Mouse (Mus musculus) intestine, embryonic 15.5 days (tissue): ENCODE results near the gene Megf11. TPM values are rescaled to one million over a fixed set of nuclear protein-coding genes. Genes with fewer than 3 reads are reported as not detected.

Experiments used
- ATAC-seq: fragments of 200-750 bp; cut with Nextera tagmentation; 2 replicates; pipeline ENCODE4 v1.8.0; 2017; ENCODE audit warnings: moderate TSS enrichment, moderate library complexity
- H3K27ac ChIP-seq: fragments of 300-500 bp; sonication (generic); 2 replicates; pipeline ENCODE4 v1.5.1; 2015; ENCODE audit warnings: mild to moderate bottlenecking, inconsistent platforms
- H3K27me3 ChIP-seq: fragments of 300-500 bp; sonication (generic); replicated peaks from 2 replicates; pipeline ENCODE4 v1.6.1; 2015; ENCODE audit warnings: inconsistent platforms
- H3K36me3 ChIP-seq: fragments of 300-500 bp; sonication (generic); 2 replicates; pipeline ENCODE4 v1.6.1; 2015; ENCODE audit warnings: inconsistent platforms
- H3K4me1 ChIP-seq: fragments of 300-500 bp; sonication (generic); replicated peaks from 2 replicates; pipeline ENCODE4 v1.6.1; 2015; ENCODE audit warnings: inconsistent platforms
- H3K4me2 ChIP-seq: fragments of 300-500 bp; sonication (generic); replicated peaks from 2 replicates; pipeline ENCODE4 v1.6.1; 2015; ENCODE audit warnings: mild to moderate bottlenecking, inconsistent platforms
- H3K4me3 ChIP-seq: fragments of 300-500 bp; sonication (generic); replicated peaks from 2 replicates; pipeline ENCODE4 v1.5.1; 2015; ENCODE audit warnings: inconsistent platforms
- H3K9ac ChIP-seq: fragments of 300-500 bp; sonication (generic); 2 replicates; pipeline ENCODE4 v1.6.1; 2015; ENCODE audit warnings: inconsistent platforms
- H3K9me3 ChIP-seq: fragments of 300-500 bp; sonication (generic); 2 replicates; pipeline ENCODE4 v1.6.1; 2016; ENCODE audit warnings: inconsistent platforms
- WGBS: fragments of 180-500 bp; shearing (Covaris S2); methylation state at CpG from one replicate; pipeline ENCODE4 v1.1.7; 2015; 5-methylcytosine and 5-hydroxymethylcytosine counted together
- polyA plus RNA-seq: library from polyadenylated mRNA; unstranded; fragments of >200 nt; fragmentation: Nextera tagmentation; extraction: Ambion mirVana; gene quantifications from 2 replicates; pipeline ENCODE4 v1.2.1, GENCODE M21; 2015

Megf11 gene
- polyA plus RNA-seq, 1 experiment from 2014 or later, result 0.89 TPM

DNA sequence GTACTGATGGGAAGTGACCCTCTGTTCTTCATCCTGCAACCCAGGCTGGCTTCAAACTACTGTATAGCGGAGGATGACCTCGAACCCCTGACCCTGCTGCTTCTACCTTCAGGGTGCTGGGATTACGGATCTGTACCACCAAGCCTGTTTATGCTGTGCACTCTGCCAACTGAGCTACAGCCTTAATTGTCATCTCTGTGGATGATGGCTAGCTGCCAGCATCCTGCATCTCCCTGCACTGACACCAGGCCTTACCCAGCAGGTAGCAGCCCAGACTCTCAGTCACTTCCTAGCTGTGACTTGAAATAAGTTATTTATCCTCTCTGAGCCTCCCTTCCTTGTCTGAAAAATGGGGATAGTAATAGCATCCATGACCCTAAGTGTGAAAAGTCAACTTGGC lies 247.7 kb downstream of the Megf11 start:
- no peaks in the 10 kb centered on the region for H3K27me3 ChIP-seq
- no peaks in the 10 kb centered on the region for H3K36me3 ChIP-seq
- H3K4me3 ChIP-seq, result no peak overlapping the region
- H3K9me3 ChIP-seq, result no peaks in the 10 kb centered on the region
- H3K27ac ChIP-seq, result no peak overlapping the region
- 90% methylated on average over 3 of the region's 3 CpGs for WGBS
- H3K4me1 ChIP-seq, result no peaks in the 10 kb centered on the region
- H3K9ac ChIP-seq, result no peak overlapping the region
- no peak for ATAC-seq
- H3K4me2 ChIP-seq, result no peak overlapping the region

DNA sequence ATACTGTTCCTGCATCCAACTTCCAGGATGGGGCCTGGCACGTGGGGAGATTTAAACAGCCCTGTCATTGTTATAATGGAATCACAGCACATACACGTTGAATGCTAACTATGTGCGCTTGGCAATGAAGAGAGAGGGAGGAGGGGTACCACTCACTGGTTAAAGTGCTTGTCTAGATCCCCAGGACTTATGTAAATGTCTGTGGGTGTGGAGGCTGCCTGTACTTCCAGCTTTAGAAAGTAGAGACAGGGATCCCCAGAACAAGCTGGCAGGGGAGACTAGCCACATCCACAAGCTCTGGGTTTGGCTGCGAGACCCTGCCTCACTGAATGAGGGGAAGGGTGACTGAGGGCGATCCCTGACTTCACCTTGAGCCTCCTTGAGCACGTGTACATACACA lies 250.7 kb downstream of the Megf11 start:
- no peaks in the 10 kb centered on the region for H3K9me3 ChIP-seq
- no peaks in the 10 kb centered on the region; the same call in 1 of the 2 replicates for H3K4me1 ChIP-seq
- no peaks in the 10 kb centered on the region for H3K27me3 ChIP-seq
- H3K27ac ChIP-seq, result no peak overlapping the region
- no peak overlapping the region for H3K9ac ChIP-seq
- H3K36me3 ChIP-seq, result no peaks in the 10 kb centered on the region
- 67% methylated on average over 6 of the region's 6 CpGs for WGBS
- no peak overlapping the region for H3K4me2 ChIP-seq
- no peak for ATAC-seq
- H3K4me3 ChIP-seq, result no peak overlapping the region

DNA sequence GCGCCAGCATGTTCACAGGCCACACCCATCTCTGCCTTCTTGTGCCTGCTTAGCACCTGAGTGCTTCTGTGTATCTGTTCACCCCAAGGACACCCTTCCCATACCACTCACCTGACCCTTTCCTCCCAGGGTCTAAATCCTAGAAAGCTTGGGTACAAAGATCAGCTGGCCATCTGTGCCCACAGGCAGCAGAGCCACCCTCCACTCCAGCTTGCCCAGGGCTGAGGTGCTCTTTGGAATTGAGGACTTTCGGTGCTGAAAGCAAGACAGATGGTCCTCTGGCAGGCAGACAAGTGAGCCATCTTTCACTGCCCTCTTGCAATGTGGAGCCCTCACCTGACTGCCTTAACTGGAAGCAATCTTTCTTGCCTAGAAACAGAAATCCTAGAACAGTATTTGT lies 251.5 kb downstream of the Megf11 start:
- Histone ChIP-seq H3K9me3 (no peaks in the 10 kb centered on the region), H3K4me2 (no peak overlapping the region), H3K4me1 (no peaks in the 10 kb centered on the region; the same call in 1 of the 2 replicates), H3K27ac (no peak overlapping the region), H3K9ac (no peak overlapping the region), H3K27me3 (no peaks in the 10 kb centered on the region), H3K36me3 (no peaks in the 10 kb centered on the region), H3K4me3 (no peak overlapping the region)
- WGBS, result 54% methylated on average over 2 of the region's 2 CpGs
- ATAC-seq, result no peak

DNA sequence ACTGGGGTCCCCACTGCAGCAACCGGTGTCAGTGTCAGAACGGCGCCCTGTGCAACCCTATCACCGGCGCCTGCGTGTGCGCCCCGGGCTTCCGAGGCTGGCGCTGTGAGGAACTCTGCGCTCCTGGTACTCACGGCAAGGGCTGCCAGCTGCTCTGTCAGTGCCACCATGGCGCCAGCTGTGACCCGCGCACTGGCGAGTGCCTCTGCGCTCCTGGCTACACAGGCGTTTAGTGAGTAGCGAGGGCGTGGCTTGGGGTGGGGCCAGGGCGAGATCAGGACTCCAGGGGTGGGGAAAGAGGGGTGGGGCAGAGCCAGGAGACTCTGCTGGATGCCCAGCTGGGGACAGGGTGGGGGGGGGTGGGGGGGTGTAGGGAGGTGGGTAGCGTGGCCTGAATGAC lies 252.8 kb downstream of the Megf11 start:
- Histone ChIP-seq H3K27ac (no peak overlapping the region), H3K27me3 (no peaks in the 10 kb centered on the region), H3K36me3 (no peaks in the 10 kb centered on the region), H3K4me2 (peak overlapping the region; percentile 75), H3K9me3 (no peaks in the 10 kb centered on the region), H3K4me1 (no peaks in the 10 kb centered on the region; the same call in 1 of the 2 replicates), H3K9ac (no peak overlapping the region), H3K4me3 (peak overlapping the region; percentile 31)
- peak; percentile 84 for ATAC-seq
- WGBS, result 4% methylated on average over 22 of the region's 22 CpGs

DNA sequence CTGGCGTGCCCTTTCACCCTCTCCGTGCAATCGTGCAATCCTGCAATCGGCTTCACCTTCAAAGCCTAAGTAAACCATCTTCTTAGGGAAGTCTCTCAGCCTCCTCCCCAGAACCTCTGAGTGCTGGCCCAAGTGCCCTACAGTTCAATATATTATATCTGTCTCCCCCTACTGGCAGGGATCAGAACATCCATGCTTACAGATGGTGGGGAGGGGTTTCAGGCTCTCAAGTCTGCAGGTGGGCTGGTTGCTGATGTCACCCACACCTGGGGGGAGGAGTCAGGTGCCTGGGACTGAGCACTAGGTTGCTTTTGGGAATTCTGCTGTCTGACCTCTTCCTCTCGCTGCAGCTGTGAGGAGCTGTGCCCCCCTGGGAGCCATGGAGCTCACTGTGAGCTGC lies 254.2 kb downstream of the Megf11 start:
- Histone ChIP-seq H3K4me1 (peaks cover 2% of the 10 kb centered on the region; the same call in 1 of the 2 replicates), H3K36me3 (no peaks in the 10 kb centered on the region), H3K9ac (no peak overlapping the region), H3K27me3 (no peaks in the 10 kb centered on the region), H3K4me2 (no peak overlapping the region), H3K4me3 (no peak overlapping the region), H3K9me3 (no peaks in the 10 kb centered on the region), H3K27ac (no peak overlapping the region)
- ATAC-seq, result no peak
- WGBS, result 8% methylated on average over 5 of the region's 5 CpGs

DNA sequence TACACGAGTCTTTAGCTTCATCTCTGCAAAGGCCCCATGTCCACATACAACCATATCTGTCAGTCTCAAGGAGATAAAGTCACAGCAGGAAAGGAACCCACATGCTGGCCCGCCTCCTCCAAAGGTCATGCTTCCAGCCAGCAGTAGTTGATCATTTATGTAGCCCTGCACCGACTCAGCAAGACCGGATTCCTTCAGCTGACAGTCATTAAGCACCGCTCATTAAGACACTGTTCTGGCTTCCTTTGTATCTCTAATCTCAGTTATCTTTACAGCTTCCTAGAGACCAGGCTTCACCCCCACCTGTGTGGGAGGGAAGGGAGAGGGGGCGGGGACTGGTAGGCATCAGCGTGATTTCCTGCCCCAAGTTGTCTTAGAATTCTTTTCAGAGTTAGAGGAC lies 258.7 kb downstream of the Megf11 start:
- Histone ChIP-seq H3K27ac (peak overlapping the region; percentile 34; the same call in 1 of the 2 replicates), H3K9me3 (no peaks in the 10 kb centered on the region), H3K4me2 (0 out of 2 replicates have a peak overlapping the region, but pooled peaks have one; percentile 26), H3K36me3 (no peaks in the 10 kb centered on the region), H3K4me3 (no peak overlapping the region), H3K27me3 (no peaks in the 10 kb centered on the region), H3K4me1 (0 out of 2 replicates have a peak, but pooled peaks cover 2% of the 10 kb centered on the region), H3K9ac (no peak overlapping the region)
- ATAC-seq, result peak; percentile 91
- 15% methylated on average over 7 of the region's 7 CpGs for WGBS

DNA sequence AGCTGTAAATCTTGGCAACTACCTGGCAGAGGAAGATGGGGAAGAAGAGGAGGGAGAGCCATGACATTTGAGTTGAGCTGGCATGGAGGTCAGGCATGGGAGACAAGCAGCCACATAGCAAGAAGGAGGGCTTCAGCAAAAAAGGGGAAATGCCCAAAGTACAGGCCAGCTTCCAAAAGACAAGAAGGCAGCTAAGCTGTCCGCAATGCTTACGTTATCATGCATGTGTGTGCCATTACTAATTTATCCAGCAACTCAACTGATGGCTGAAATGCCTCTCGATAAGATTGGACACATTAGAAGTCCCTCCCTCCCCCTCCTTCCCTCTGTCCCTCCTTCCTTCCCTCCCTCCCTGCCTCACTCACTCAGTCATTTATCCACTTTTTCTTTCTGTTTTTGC lies 260.0 kb downstream of the Megf11 start:
- Histone ChIP-seq H3K4me1 (0 out of 2 replicates have a peak, but pooled peaks cover 2% of the 10 kb centered on the region), H3K9me3 (no peaks in the 10 kb centered on the region), H3K27me3 (no peaks in the 10 kb centered on the region), H3K27ac (no peak overlapping the region), H3K4me2 (no peak overlapping the region), H3K4me3 (no peak overlapping the region), H3K9ac (no peak overlapping the region), H3K36me3 (no peaks in the 10 kb centered on the region)
- no peak for ATAC-seq
- 86% methylated on average over 3 of the region's 3 CpGs for WGBS

DNA sequence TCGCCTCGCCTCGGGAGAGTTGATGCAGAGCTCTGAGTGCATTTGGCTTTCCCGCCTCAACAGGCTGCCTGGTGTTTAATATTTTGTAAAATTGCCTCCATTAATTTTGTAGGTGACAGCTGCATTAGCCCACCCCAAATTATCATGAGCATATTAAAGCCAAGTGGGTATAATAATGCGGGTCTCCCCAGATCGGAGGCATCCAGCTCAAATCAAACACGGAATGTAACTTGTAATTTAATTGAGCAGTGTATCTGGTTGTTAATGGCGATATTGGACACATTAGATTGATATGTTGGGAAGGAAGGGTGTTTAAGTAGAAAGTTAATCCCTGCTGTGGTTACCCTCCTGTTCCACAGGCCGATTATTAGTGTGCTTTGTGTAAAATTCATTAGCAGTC lies 264.0 kb downstream of the Megf11 start:
- H3K27me3 ChIP-seq, result no peaks in the 10 kb centered on the region
- no peak overlapping the region for H3K4me2 ChIP-seq
- WGBS, result 70% methylated on average over 9 of the region's 9 CpGs

DNA sequence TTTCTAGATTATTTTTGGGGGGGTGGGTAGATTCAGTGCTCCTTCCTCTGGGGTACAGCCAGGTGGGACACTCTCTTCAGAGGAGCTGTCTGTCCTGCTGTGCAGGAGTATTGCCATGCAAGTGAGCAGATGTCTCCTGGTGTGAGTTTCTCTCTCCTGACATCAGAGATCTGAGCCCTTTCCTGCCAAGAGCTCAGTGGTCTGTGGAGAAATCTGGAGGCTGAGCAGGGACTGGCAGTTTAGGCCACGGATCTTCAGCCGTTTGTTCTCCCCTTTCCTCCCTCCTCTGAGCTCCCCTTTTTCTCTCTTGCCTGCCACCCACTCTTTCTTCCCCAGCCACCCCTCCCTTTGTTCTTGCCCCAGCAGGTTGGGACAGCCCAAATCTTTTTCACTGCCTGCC lies 264.5 kb downstream of the Megf11 start:
- H3K27me3 ChIP-seq, result no peaks in the 10 kb centered on the region
- ATAC-seq, result no peak

More for the DNA sequence above, 264.0 kb downstream of the Megf11 start:
- Histone ChIP-seq H3K4me3 (no peak overlapping the region), H3K9ac (no peak overlapping the region), H3K27ac (no peak overlapping the region), H3K36me3 (no peaks in the 10 kb centered on the region), H3K4me1 (peaks cover 6% of the 10 kb centered on the region; the same call in 1 of the 2 replicates), H3K9me3 (no peaks in the 10 kb centered on the region)
- no peak for ATAC-seq

DNA sequence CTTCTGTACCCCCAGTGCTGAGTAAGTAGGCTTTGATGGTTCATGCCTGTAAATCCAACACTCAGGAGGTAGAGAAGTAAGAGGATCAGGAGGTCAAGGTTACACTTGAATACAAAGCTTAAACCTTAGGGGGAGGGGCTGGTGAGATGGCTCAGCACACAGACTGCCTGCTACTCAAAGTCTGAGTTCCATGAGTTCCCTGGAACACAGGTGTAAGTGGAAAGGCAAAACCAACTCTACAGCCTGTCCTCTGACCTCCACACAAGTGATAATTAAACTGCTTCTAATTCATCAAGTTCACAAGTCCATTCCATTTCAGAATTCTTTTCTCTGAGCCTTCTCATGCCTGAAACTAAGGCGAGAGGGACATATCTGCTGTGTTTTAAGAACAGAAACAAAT lies 265.8 kb downstream of the Megf11 start:
- Histone ChIP-seq H3K27me3 (no peaks in the 10 kb centered on the region), H3K4me3 (no peak overlapping the region), H3K4me2 (no peak overlapping the region), H3K4me1 (peaks cover 5% of the 10 kb centered on the region; the same call in 1 of the 2 replicates), H3K9ac (no peak overlapping the region), H3K9me3 (no peaks in the 10 kb centered on the region), H3K36me3 (no peaks in the 10 kb centered on the region), H3K27ac (no peak overlapping the region)
- 87% methylated on average over 1 of the region's 1 CpGs for WGBS
- ATAC-seq, result no peak

More for the DNA sequence above, 264.5 kb downstream of the Megf11 start:
- peaks cover 5% of the 10 kb centered on the region; the same call in 1 of the 2 replicates for H3K4me1 ChIP-seq
- H3K4me2 ChIP-seq, result no peak overlapping the region
- H3K4me3 ChIP-seq, result no peak overlapping the region
- H3K9ac ChIP-seq, result no peak overlapping the region
- WGBS, result 58% methylated on average over 2 of the region's 2 CpGs
- no peak overlapping the region for H3K27ac ChIP-seq
- H3K36me3 ChIP-seq, result no peaks in the 10 kb centered on the region
- no peaks in the 10 kb centered on the region for H3K9me3 ChIP-seq

DNA sequence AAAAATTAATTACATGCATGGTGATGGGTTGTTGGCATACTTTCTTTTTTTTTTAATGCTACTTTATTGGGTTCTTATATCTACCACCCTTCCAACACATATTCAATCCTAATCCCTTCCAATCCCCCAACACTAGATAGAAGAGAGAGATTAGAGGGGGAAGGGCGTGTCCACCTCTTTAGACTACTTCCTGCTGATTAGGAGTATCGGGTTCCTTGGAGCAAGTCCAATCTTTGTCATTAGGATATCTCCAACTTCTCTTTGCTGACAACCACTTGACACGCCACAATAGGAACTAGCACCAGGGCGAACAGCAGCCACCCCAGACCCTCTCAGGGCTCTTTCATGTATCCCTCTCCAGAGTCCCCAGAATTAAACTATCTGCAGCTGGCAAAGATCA lies 266.3 kb downstream of the Megf11 start:
- H3K4me3 ChIP-seq, result no peak overlapping the region
- 51% methylated on average over 4 of the region's 4 CpGs for WGBS
- ATAC-seq, result no peak
- no peak overlapping the region for H3K9ac ChIP-seq
- no peak overlapping the region for H3K4me2 ChIP-seq
- H3K4me1 ChIP-seq, result peaks cover 5% of the 10 kb centered on the region; the same call in 1 of the 2 replicates
- no peaks in the 10 kb centered on the region for H3K9me3 ChIP-seq
- H3K27me3 ChIP-seq, result no peaks in the 10 kb centered on the region
- H3K36me3 ChIP-seq, result no peaks in the 10 kb centered on the region
- H3K27ac ChIP-seq, result no peak overlapping the region

DNA sequence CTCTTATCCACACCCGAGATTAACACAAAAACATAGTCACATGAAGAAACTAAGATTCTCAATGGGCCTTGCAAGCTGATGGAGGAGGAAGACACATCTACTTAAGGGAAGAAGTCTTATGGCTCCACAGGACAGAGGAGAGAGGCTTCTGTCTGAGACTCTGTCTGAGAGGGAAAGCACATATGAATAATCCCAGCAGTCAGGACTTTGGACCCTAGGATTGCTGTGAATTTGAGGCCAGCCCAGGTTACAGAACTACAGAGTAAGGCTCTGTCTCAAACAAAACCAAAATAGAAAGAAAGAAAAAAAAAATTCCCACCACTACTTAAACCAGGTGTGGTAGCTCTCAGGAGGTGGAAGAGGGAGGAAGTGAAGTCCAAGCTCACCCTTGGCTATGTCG lies 266.7 kb downstream of the Megf11 start:
- 50% methylated on average over 2 of the region's 2 CpGs for WGBS
- no peak overlapping the region for H3K27ac ChIP-seq
- H3K9ac ChIP-seq, result no peak overlapping the region
- H3K4me3 ChIP-seq, result no peak overlapping the region
- H3K36me3 ChIP-seq, result no peaks in the 10 kb centered on the region
- H3K4me2 ChIP-seq, result no peak overlapping the region
- H3K9me3 ChIP-seq, result no peaks in the 10 kb centered on the region
- ATAC-seq, result peak; percentile 72; the same call in 1 of the 2 replicates
- H3K27me3 ChIP-seq, result no peaks in the 10 kb centered on the region
- H3K4me1 ChIP-seq, result peaks cover 5% of the 10 kb centered on the region; the same call in 1 of the 2 replicates

DNA sequence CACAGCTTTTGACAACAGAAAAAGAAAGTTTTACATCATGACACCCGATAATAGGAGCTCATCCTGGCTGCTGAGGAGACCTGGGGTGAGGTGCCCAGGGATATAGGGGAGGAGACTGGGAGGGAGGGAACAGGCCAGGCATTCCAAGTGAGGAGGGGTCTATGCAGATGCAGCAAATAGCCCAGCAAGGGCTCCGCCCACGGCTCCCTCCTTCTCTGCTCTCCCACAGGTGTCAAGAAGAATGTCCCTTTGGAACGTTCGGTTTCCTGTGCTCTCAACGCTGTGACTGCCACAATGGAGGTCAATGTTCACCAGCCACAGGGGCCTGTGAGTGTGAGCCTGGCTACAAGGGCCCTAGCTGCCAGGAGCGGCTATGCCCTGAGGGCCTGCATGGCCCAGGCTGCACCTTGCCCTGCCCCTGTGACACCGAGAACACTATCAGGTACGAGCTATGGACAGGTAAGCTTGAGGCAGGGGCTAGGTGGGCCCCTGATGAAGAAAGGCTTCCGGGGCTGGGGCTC lies 267.5 kb downstream of the Megf11 start:
- Histone ChIP-seq H3K9me3 (no peaks in the 10 kb centered on the region), H3K4me3 (no peak overlapping the region), H3K9ac (no peak overlapping the region), H3K36me3 (no peaks in the 10 kb centered on the region), H3K27ac (no peak overlapping the region), H3K4me2 (no peak overlapping the region), H3K4me1 (peaks cover 5% of the 10 kb centered on the region), H3K27me3 (no peaks in the 10 kb centered on the region)
- peak; percentile 67 for ATAC-seq
- 52% methylated on average over 10 of the region's 10 CpGs for WGBS
